Mouse (Mus musculus) midbrain, postnatal 0 days (tissue): Measurements from ENCODE around the gene 4930568D16Rik. TPM values are rescaled to one million over a fixed set of nuclear protein-coding genes. Genes with fewer than 3 reads are reported as not detected.

Experiments
- ATAC-seq: fragments of 200-750 bp; cut with Nextera tagmentation; 2 replicates; pipeline ENCODE4 v1.8.0; 2017; ENCODE audit warnings: moderate number of reproducible peaks, mild to moderate bottlenecking, moderate TSS enrichment, moderate library complexity; ENCODE audit not compliant: low FRiP score
- DNase-seq: peaks from one replicate; pipeline ENCODE4 v3.0.0-alpha.2; 2015; ENCODE audit warnings: low spot score
- H3K27ac ChIP-seq: fragments of 300-500 bp; sonication (generic); 2 replicates; pipeline ENCODE4 v1.5.1; 2014; ENCODE audit warnings: low read depth, mild to moderate bottlenecking, low read length, mixed read lengths
- H3K27me3 ChIP-seq: fragments of 300-500 bp; sonication (generic); 2 replicates; pipeline ENCODE4 v1.6.1; 2014; ENCODE audit warnings: low read length, control low read depth, mixed read lengths; ENCODE audit not compliant: insufficient read depth
- H3K36me3 ChIP-seq: fragments of 300-500 bp; sonication (generic); 2 replicates; pipeline ENCODE4 v1.6.1; 2014; ENCODE audit warnings: low read length, control low read depth, mixed read lengths; ENCODE audit not compliant: insufficient read depth
- H3K4me1 ChIP-seq: fragments of 300-500 bp; sonication (generic); 2 replicates; pipeline ENCODE4 v1.6.1; 2014; ENCODE audit warnings: mild to moderate bottlenecking, control low read depth, antibody characterized with exemption, low read length, mixed read lengths; ENCODE audit not compliant: insufficient read depth
- H3K4me2 ChIP-seq: fragments of 300-500 bp; sonication (generic); 2 replicates; pipeline ENCODE4 v1.6.1; 2014; ENCODE audit warnings: low read depth, mild to moderate bottlenecking, low read length, mixed read lengths; ENCODE audit not compliant: poor library complexity, severe bottlenecking
- H3K4me3 ChIP-seq: fragments of 300-500 bp; sonication (generic); 2 replicates; pipeline ENCODE4 v1.5.1; 2014; ENCODE audit warnings: low read depth, mild to moderate bottlenecking, low read length, moderate library complexity
- H3K9ac ChIP-seq: fragments of 300-500 bp; sonication (generic); replicated peaks from 2 replicates; pipeline ENCODE4 v1.6.1; 2014; ENCODE audit warnings: mild to moderate bottlenecking, low read length, moderate library complexity, mixed read lengths; ENCODE audit not compliant: poor library complexity, severe bottlenecking
- H3K9me3 ChIP-seq: fragments of 300-500 bp; sonication (generic); 2 replicates; pipeline ENCODE4 v1.6.1; 2016; ENCODE audit warnings: low read length, control low read depth
- CTCF ChIP-seq: IDR thresholded peaks from 2 replicates; pipeline ENCODE4 v1.5.1; 2016; ENCODE audit warnings: antibody characterized with exemption, mild to moderate bottlenecking
- WGBS: fragments of 180-500 bp; shearing (Covaris S2); extraction: QIAGEN DNeasy Blood & Tissue Kit; methylation state at CpG from one replicate; pipeline ENCODE4 v1.1.7; 2014; 5-methylcytosine and 5-hydroxymethylcytosine counted together
- polyA plus RNA-seq: library from polyadenylated mRNA; unstranded; fragments of >200 nt; fragmentation: Nextera tagmentation; extraction: Ambion mirVana; gene quantifications from 2 replicates; pipeline ENCODE4 v1.2.1, GENCODE M21; 2015
- total RNA-seq: library from RNA; depleted of rRNA; stranded (reverse); fragments of >200 nt; gene quantifications from 2 replicates; pipeline ENCODE4 v1.2.3, GENCODE M21; 2014

4930568D16Rik gene
- total and polyA plus RNA-seq, 2 experiments from 2014 or later: not detected

GRCm38 (mm10) chr2:35331205-35331604, 36.3 kb downstream of the 4930568D16Rik start:
- Histone ChIP-seq H3K27me3 (no peaks in the 10 kb centered on the region), H3K4me1 (no peaks in the 10 kb centered on the region), H3K9me3 (no peaks in the 10 kb centered on the region), H3K27ac (no peak overlapping the region), H3K9ac (no peak overlapping the region), H3K36me3 (no peaks in the 10 kb centered on the region), H3K4me3 (no peak overlapping the region), H3K4me2 (no peak overlapping the region)
- DNase-seq: no peak
- no peak for TF ChIP-seq CTCF
- ATAC-seq: no peak
- 81% methylated on average over 2 of the region's 2 CpGs for WGBS

GRCm38 (mm10) chr2:35329061-35329460, 38.5 kb downstream of the 4930568D16Rik start:
- Histone ChIP-seq H3K9me3 (no peaks in the 10 kb centered on the region), H3K4me3 (no peak overlapping the region), H3K4me2 (no peak overlapping the region), H3K27ac (no peak overlapping the region), H3K27me3 (no peaks in the 10 kb centered on the region), H3K4me1 (no peaks in the 10 kb centered on the region), H3K36me3 (no peaks in the 10 kb centered on the region), H3K9ac (no peak overlapping the region)
- WGBS: 86% methylated on average over 2 of the region's 2 CpGs
- no peak for TF ChIP-seq CTCF
- no peak for ATAC-seq
- DNase-seq: no peak

- H3K4me1 ChIP-seq: no peaks in the 10 kb centered on the region; the same call in 1 of the 2 replicates
- no peak for ATAC-seq
These were observed 39.3 kb downstream of the 4930568D16Rik start for GRCm38 (mm10) chr2:35328064-35328792.

GRCm38 (mm10) chr2:35327583-35327982, 39.9 kb downstream of the 4930568D16Rik start:
- no peak for ATAC-seq
- no peak for TF ChIP-seq CTCF
- WGBS: 58% methylated on average over 10 of the region's 10 CpGs
- Histone ChIP-seq H3K27me3 (no peaks in the 10 kb centered on the region), H3K4me1 (no peaks in the 10 kb centered on the region; the same call in 1 of the 2 replicates), H3K27ac (no peak overlapping the region), H3K9me3 (no peaks in the 10 kb centered on the region), H3K4me3 (no peak overlapping the region), H3K9ac (no peak overlapping the region), H3K36me3 (no peaks in the 10 kb centered on the region), H3K4me2 (no peak overlapping the region)
- DNase-seq: no peak

More at GRCm38 (mm10) chr2:35328064-35328792, 39.3 kb downstream of the 4930568D16Rik start:
- H3K9ac ChIP-seq: no peak overlapping the region
- no peaks in the 10 kb centered on the region for H3K27me3 ChIP-seq
- no peaks in the 10 kb centered on the region for H3K36me3 ChIP-seq
- WGBS: 32% methylated on average over 11 of the region's 11 CpGs
- no peak for TF ChIP-seq CTCF
- H3K4me3 ChIP-seq: no peak overlapping the region
- H3K9me3 ChIP-seq: no peaks in the 10 kb centered on the region
- H3K4me2 ChIP-seq: no peak overlapping the region
- no peak for DNase-seq
- no peak overlapping the region for H3K27ac ChIP-seq

GRCm38 (mm10) chr2:35326931-35327330, 40.6 kb downstream of the 4930568D16Rik start:
- ATAC-seq (no peak), DNase-seq (no peak)
- Histone ChIP-seq H3K4me2 (no peak overlapping the region), H3K4me3 (no peak overlapping the region), H3K27ac (no peak overlapping the region), H3K9ac (no peak overlapping the region), H3K36me3 (no peaks in the 10 kb centered on the region), H3K4me1 (no peaks in the 10 kb centered on the region; the same call in 1 of the 2 replicates), H3K27me3 (no peaks in the 10 kb centered on the region), H3K9me3 (no peaks in the 10 kb centered on the region)
- WGBS: 40% methylated on average over 1 of the region's 1 CpGs
- TF ChIP-seq CTCF: no peak

GRCm38 (mm10) chr2:35325930-35326329, 41.6 kb downstream of the 4930568D16Rik start:
- DNase-seq (no peak), ATAC-seq (no peak)
- H3K27me3 ChIP-seq: no peaks in the 10 kb centered on the region
- no peak overlapping the region for H3K27ac ChIP-seq
- TF ChIP-seq CTCF: no peak
- H3K4me2 ChIP-seq: no peak overlapping the region
- H3K9ac ChIP-seq: no peak overlapping the region
- no peaks in the 10 kb centered on the region for H3K9me3 ChIP-seq
- 76% methylated on average over 10 of the region's 10 CpGs for whole genome bisulfite sequencing
- H3K4me1 ChIP-seq: no peaks in the 10 kb centered on the region; the same call in 1 of the 2 replicates
- H3K36me3 ChIP-seq: no peaks in the 10 kb centered on the region
- H3K4me3 ChIP-seq: no peak overlapping the region
